Mouse (Mus musculus) kidney, embryonic 14.5 days (tissue): ENCODE measurements around the gene Bfsp2. TPM values are rescaled to one million over a fixed set of nuclear protein-coding genes. Genes with fewer than 3 reads are reported as not detected.
A peak's percentile ranks its signal among the peaks of the same experiment; 100 is the strongest.

Experiments used
- ATAC-seq: fragments of 200-750 bp; cut with Nextera tagmentation; 2 replicates; pipeline ENCODE4 v1.8.0; 2017; ENCODE audit warnings: moderate number of reproducible peaks, mild to moderate bottlenecking, moderate TSS enrichment, moderate library complexity; ENCODE audit not compliant: low FRiP score, low TSS enrichment
- H3K27ac ChIP-seq: fragments of 300-500 bp; sonication (generic); 2 replicates; pipeline ENCODE4 v1.5.1; 2014; ENCODE audit warnings: low read depth, mild to moderate bottlenecking, low read length, moderate library complexity, mixed read lengths
- H3K27me3 ChIP-seq: fragments of 300-500 bp; sonication (generic); 2 replicates; pipeline ENCODE4 v1.6.1; 2014; ENCODE audit warnings: mild to moderate bottlenecking, low read length; ENCODE audit not compliant: control insufficient read depth, insufficient read depth
- H3K36me3 ChIP-seq: fragments of 300-500 bp; sonication (generic); 2 replicates; pipeline ENCODE4 v1.6.1; 2014; ENCODE audit warnings: low read length, mixed read lengths; ENCODE audit not compliant: control insufficient read depth, insufficient read depth
- H3K4me1 ChIP-seq: fragments of 300-500 bp; sonication (generic); 2 replicates; pipeline ENCODE4 v1.6.1; 2014; ENCODE audit warnings: low read length, mixed read lengths; ENCODE audit not compliant: control insufficient read depth, insufficient read depth
- H3K4me2 ChIP-seq: fragments of 300-500 bp; sonication (generic); replicated peaks from 2 replicates; pipeline ENCODE4 v1.6.1; 2014; ENCODE audit warnings: low read depth, mild to moderate bottlenecking, low read length
- H3K4me3 ChIP-seq: fragments of 300-500 bp; sonication (generic); 2 replicates; pipeline ENCODE4 v1.5.1; 2014; ENCODE audit warnings: mild to moderate bottlenecking, low read length
- H3K9ac ChIP-seq: fragments of 300-500 bp; sonication (generic); 2 replicates; pipeline ENCODE4 v1.6.1; 2014; ENCODE audit warnings: low read depth, mild to moderate bottlenecking, low read length, moderate library complexity
- H3K9me3 ChIP-seq: fragments of 300-500 bp; sonication (generic); 2 replicates; pipeline ENCODE4 v1.6.1; 2016; ENCODE audit warnings: low read length; ENCODE audit not compliant: control insufficient read depth
- WGBS: fragments of 180-500 bp; shearing (Covaris S2); extraction: QIAGEN DNeasy Blood & Tissue Kit; methylation state at CpG from one replicate; pipeline ENCODE4 v1.1.7; 2014; 5-methylcytosine and 5-hydroxymethylcytosine counted together
- polyA plus RNA-seq: library from polyadenylated mRNA; unstranded; fragments of >200 nt; fragmentation: Nextera tagmentation; extraction: Ambion mirVana; gene quantifications from 2 replicates; pipeline ENCODE4 v1.2.1, GENCODE M21; 2014

Gene Bfsp2
- polyA plus RNA-seq, 1 experiment from 2014 or later, result 0.60 TPM

GRCm38 (mm10) chr9:103387011-103387653 lies 93.1 kb downstream of the Bfsp2 start:
- Histone ChIP-seq H3K4me2 (no peak overlapping the region), H3K36me3 (no peaks in the 10 kb centered on the region), H3K9ac (no peak overlapping the region), H3K4me3 (no peak overlapping the region), H3K27me3 (no peaks in the 10 kb centered on the region), H3K27ac (no peak overlapping the region), H3K9me3 (no peaks in the 10 kb centered on the region), H3K4me1 (peaks cover 8% of the 10 kb centered on the region; the same call in 1 of the 2 replicates)
- 52% methylated on average over 10 of the region's 10 CpGs for WGBS
- peak; percentile 11; the same call in 1 of the 2 replicates for ATAC-seq

GRCm38 (mm10) chr9:103386573-103386972 lies 93.6 kb downstream of the Bfsp2 start:
- Histone ChIP-seq H3K9ac (no peak overlapping the region), H3K27me3 (no peaks in the 10 kb centered on the region), H3K4me3 (no peak overlapping the region), H3K4me1 (peaks cover 8% of the 10 kb centered on the region; the same call in 1 of the 2 replicates), H3K4me2 (no peak overlapping the region), H3K27ac (no peak overlapping the region), H3K36me3 (no peaks in the 10 kb centered on the region), H3K9me3 (no peaks in the 10 kb centered on the region)
- ATAC-seq, result peak; percentile 67
- WGBS, result 22% methylated on average over 5 of the region's 5 CpGs

DNA sequence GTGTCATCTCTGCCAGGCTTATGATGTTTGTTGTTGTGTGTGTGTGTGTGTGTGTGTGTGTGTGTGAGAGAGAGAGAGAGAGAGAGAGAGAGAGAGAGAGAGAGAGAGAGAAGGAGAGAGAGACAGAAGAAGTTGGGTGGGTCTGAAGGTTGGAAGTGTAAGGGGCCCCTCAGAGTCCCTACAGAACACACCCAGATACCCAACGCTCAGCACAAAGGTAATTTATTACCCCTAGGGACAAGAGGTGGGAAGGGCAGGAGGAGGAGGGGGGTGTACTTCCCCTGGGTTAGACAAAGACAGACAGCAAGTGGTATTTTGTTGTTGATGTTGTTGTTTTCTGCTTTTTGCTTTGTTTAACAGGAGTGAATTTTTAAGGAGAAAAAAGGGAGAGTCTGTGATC lies 94.6 kb downstream of the Bfsp2 start:
- Histone ChIP-seq H3K9ac (no peak overlapping the region), H3K4me2 (no peak overlapping the region), H3K9me3 (no peaks in the 10 kb centered on the region), H3K4me1 (peaks cover 8% of the 10 kb centered on the region; the same call in 1 of the 2 replicates), H3K4me3 (no peak overlapping the region), H3K27me3 (no peaks in the 10 kb centered on the region), H3K36me3 (no peaks in the 10 kb centered on the region), H3K27ac (no peak overlapping the region)
- no peak for ATAC-seq
- WGBS, result 0% methylated on average over 1 of the region's 1 CpGs

GRCm38 (mm10) chr9:103384141-103384796 lies 96.0 kb downstream of the Bfsp2 start:
- H3K4me1 ChIP-seq, result peaks cover 8% of the 10 kb centered on the region; the same call in 1 of the 2 replicates
- ATAC-seq, result no peak
- H3K27me3 ChIP-seq, result no peaks in the 10 kb centered on the region
- H3K36me3 ChIP-seq, result no peaks in the 10 kb centered on the region
- no peaks in the 10 kb centered on the region for H3K9me3 ChIP-seq
- 68% methylated on average over 4 of the region's 4 CpGs for WGBS
- H3K27ac ChIP-seq, result no peak overlapping the region
- H3K4me2 ChIP-seq, result no peak overlapping the region
- no peak overlapping the region for H3K4me3 ChIP-seq
- H3K9ac ChIP-seq, result no peak overlapping the region

- no peaks in the 10 kb centered on the region for H3K9me3 ChIP-seq
- H3K4me2 ChIP-seq, result no peak overlapping the region
- H3K9ac ChIP-seq, result no peak overlapping the region
- H3K27ac ChIP-seq, result no peak overlapping the region
- no peak overlapping the region for H3K4me3 ChIP-seq
- no peak for ATAC-seq
- WGBS, result 100% methylated on average over 1 of the region's 1 CpGs
- H3K27me3 ChIP-seq, result no peaks in the 10 kb centered on the region
- peaks cover 8% of the 10 kb centered on the region; the same call in 1 of the 2 replicates for H3K4me1 ChIP-seq
- H3K36me3 ChIP-seq, result no peaks in the 10 kb centered on the region
Observed at GRCm38 (mm10) chr9:103383576-103383975, 96.6 kb downstream of the Bfsp2 start.

GRCm38 (mm10) chr9:103382989-103383388 lies 97.2 kb downstream of the Bfsp2 start:
- H3K27me3 ChIP-seq, result no peaks in the 10 kb centered on the region
- WGBS, result 49% methylated on average over 6 of the region's 6 CpGs
- H3K4me2 ChIP-seq, result no peak overlapping the region
- H3K36me3 ChIP-seq, result no peaks in the 10 kb centered on the region
- H3K9me3 ChIP-seq, result no peaks in the 10 kb centered on the region
- no peak for ATAC-seq
- no peak overlapping the region for H3K27ac ChIP-seq
- peaks cover 8% of the 10 kb centered on the region; the same call in 1 of the 2 replicates for H3K4me1 ChIP-seq
- no peak overlapping the region for H3K4me3 ChIP-seq
- no peak overlapping the region for H3K9ac ChIP-seq

GRCm38 (mm10) chr9:103380566-103380965 lies 99.7 kb downstream of the Bfsp2 start:
- H3K4me1 ChIP-seq, result no peaks in the 10 kb centered on the region
- no peak overlapping the region for H3K4me3 ChIP-seq
- H3K27ac ChIP-seq, result no peak overlapping the region
- 80% methylated on average over 4 of the region's 4 CpGs for WGBS
- H3K9me3 ChIP-seq, result no peaks in the 10 kb centered on the region
- H3K36me3 ChIP-seq, result no peaks in the 10 kb centered on the region
- no peak for ATAC-seq
- H3K9ac ChIP-seq, result no peak overlapping the region
- no peak overlapping the region for H3K4me2 ChIP-seq
- H3K27me3 ChIP-seq, result no peaks in the 10 kb centered on the region

DNA sequence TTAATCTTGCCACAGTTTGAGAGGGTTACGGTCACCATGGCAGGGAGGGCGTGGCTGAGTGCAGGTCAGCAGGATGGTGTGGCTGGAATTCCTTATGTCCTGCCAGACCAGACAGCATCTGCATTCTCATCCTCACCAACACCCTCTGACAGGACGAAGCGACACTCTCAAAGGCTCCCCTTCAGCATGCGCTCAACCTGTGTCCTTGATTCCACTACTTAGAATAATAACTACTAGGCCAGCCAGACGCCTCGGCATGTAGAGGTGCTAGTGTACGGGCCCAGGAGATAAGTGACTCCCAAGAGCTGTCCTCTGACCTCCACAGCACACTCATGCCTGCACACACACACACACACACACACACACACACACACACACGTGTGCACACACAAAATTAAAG lies 101.0 kb downstream of the Bfsp2 start:
- ATAC-seq, result no peak
- 64% methylated on average over 9 of the region's 9 CpGs for WGBS
- H3K9me3 ChIP-seq, result no peaks in the 10 kb centered on the region

GRCm38 (mm10) chr9:103378686-103379085 lies 101.5 kb downstream of the Bfsp2 start:
- Histone ChIP-seq H3K36me3 (no peaks in the 10 kb centered on the region), H3K9ac (no peak overlapping the region), H3K9me3 (no peaks in the 10 kb centered on the region), H3K4me1 (no peaks in the 10 kb centered on the region), H3K27ac (no peak overlapping the region), H3K4me3 (no peak overlapping the region), H3K27me3 (no peaks in the 10 kb centered on the region), H3K4me2 (no peak overlapping the region)
- no peak for ATAC-seq
- 57% methylated on average over 10 of the region's 10 CpGs for WGBS

More for the DNA sequence above, 101.0 kb downstream of the Bfsp2 start:
- Histone ChIP-seq H3K36me3 (no peaks in the 10 kb centered on the region), H3K4me1 (no peaks in the 10 kb centered on the region), H3K4me2 (no peak overlapping the region), H3K4me3 (no peak overlapping the region), H3K27ac (no peak overlapping the region), H3K27me3 (no peaks in the 10 kb centered on the region), H3K9ac (no peak overlapping the region)
